Mouse (Mus musculus): ENCODE results near the gene Gm21915. TPM values are rescaled to one million over a fixed set of nuclear protein-coding genes. Genes with fewer than 3 reads are reported as not detected.

Gene Gm21915
- polyA plus RNA-seq, 1 experiment from 2014 or later = not detected

GRCm38 (mm10) chr9:40717875-40718185, 47.4 kb downstream of the Gm21915 start:
- no peak overlapping the region for H3K4me3 ChIP-seq (ENCODE audit: low read depth, low read length)
- WGBS (ENCODE audit: insufficient replicate concordance) = 25% methylated on average over 7 of the region's 7 CpGs
- no peak overlapping the region for H3K27ac ChIP-seq (ENCODE audit: low read length)
- no peak overlapping the region for H3K9ac ChIP-seq (ENCODE audit: low read depth, low read length)
- no peaks in the 10 kb centered on the region for H3K27me3 ChIP-seq (ENCODE audit: control insufficient read depth, insufficient read depth, low read depth, low read length)
- no peaks in the 10 kb centered on the region for H3K9me3 ChIP-seq (replicated peaks; ENCODE audit: control insufficient read depth, low read length)
- H3K4me2 ChIP-seq (ENCODE audit: low read depth, low read length) = no peak overlapping the region
- no peak for ATAC-seq (ENCODE audit: low read depth)
- no peaks in the 10 kb centered on the region for H3K36me3 ChIP-seq (ENCODE audit: control insufficient read depth, insufficient read depth)
- no peaks in the 10 kb centered on the region for H3K4me1 ChIP-seq (ENCODE audit: control insufficient read depth, low read depth, low read length)

Other genes with a start within 250 kb of the Gm21915 start
- 0.81 and 1.3 TPM in 2 replicates for gene Gramd1b, start 139.2 kb upstream of the Gm21915 start, polyA plus RNA-seq (2015; fragmentation: Nextera tagmentation; extraction: Ambion mirVana)
- gene Clmp, start 15.3 kb downstream of the Gm21915 start, polyA plus RNA-seq (2015; fragmentation: Nextera tagmentation; extraction: Ambion mirVana) = 0.61 and 1.2 TPM in 2 replicates
- 981 and 995 TPM in 2 replicates for gene Hspa8, start 130.4 kb downstream of the Gm21915 start, polyA plus RNA-seq (2015; fragmentation: Nextera tagmentation; extraction: Ambion mirVana)
- not detected in 2 replicates for gene Bsx, start 203.5 kb downstream of the Gm21915 start, polyA plus RNA-seq (2015; fragmentation: Nextera tagmentation; extraction: Ambion mirVana)

Data from liver, embryonic 16.5 days (tissue).